Mouse (Mus musculus) testis, postnatal 10 days (tissue): Measurements from ENCODE around the gene Ankrd65.

ENCODE experiments used
- DNase-seq: peaks from one replicate; pipeline ENCODE4 v3.0.0; 2021; ENCODE audit warnings: low spot score

The Ankrd65 gene

GRCm38 (mm10) chr4:155812665-155813181 is 22.5 kb downstream of the Ankrd65 start:
- DNase-seq: peak; percentile 70

GRCm38 (mm10) chr4:155817533-155817932 is 27.3 kb downstream of the Ankrd65 start:
- DNase-seq: no peak

GRCm38 (mm10) chr4:155821025-155821424 is 30.8 kb downstream of the Ankrd65 start:
- DNase-seq: no peak

- DNase-seq: no peak
These were observed 33.2 kb downstream of the Ankrd65 start for GRCm38 (mm10) chr4:155823443-155823842.

- DNase-seq: no peak
These were observed 39.6 kb downstream of the Ankrd65 start for GRCm38 (mm10) chr4:155829866-155830265.

GRCm38 (mm10) chr4:155830596-155830995 is 40.4 kb downstream of the Ankrd65 start:
- DNase-seq: no peak

- DNase-seq: peak; percentile 98
These were observed 41.0 kb downstream of the Ankrd65 start, which contains the start of gene Aurkaip1 for GRCm38 (mm10) chr4:155831205-155831766. Gene Aurkaip1, plus strand, starts transcription at chr4:155831272.

GRCm38 (mm10) chr4:155831831-155832230 is 41.6 kb downstream of the Ankrd65 start:
- DNase-seq: peak; percentile 62

- peak; percentile 45 for DNase-seq
These were observed 42.1 kb downstream of the Ankrd65 start for GRCm38 (mm10) chr4:155832321-155832720.

GRCm38 (mm10) chr4:155833234-155833633 is 43.0 kb downstream of the Ankrd65 start:
- peak; percentile 38 for DNase-seq

- DNase-seq: peak; percentile 88
These were observed 43.6 kb downstream of the Ankrd65 start for GRCm38 (mm10) chr4:155833836-155834235.

GRCm38 (mm10) chr4:155837404-155838010 is 47.3 kb downstream of the Ankrd65 start:
- DNase-seq: peak; percentile 46

- DNase-seq: peak; percentile 58
These were observed 48.2 kb downstream of the Ankrd65 start for GRCm38 (mm10) chr4:155838187-155839153.

GRCm38 (mm10) chr4:155839483-155839910 is 49.3 kb downstream of the Ankrd65 start, which contains the start of gene Mxra8:
Gene Mxra8, plus strand, starts transcription at chr4:155839680.
- DNase-seq: peak; percentile 86

GRCm38 (mm10) chr4:155840076-155841002 is 50.1 kb downstream of the Ankrd65 start:
- no peak for DNase-seq

GRCm38 (mm10) chr4:155841003-155841454 is 50.8 kb downstream of the Ankrd65 start:
- DNase-seq: peak; percentile 74

- peak; percentile 47 for DNase-seq
These were observed 51.5 kb downstream of the Ankrd65 start for GRCm38 (mm10) chr4:155841651-155842270.

GRCm38 (mm10) chr4:155843231-155843630 is 53.0 kb downstream of the Ankrd65 start:
- DNase-seq: no peak

- peak; percentile 99 for DNase-seq
These were observed 56.8 kb downstream of the Ankrd65 start, which contains the start of gene Dvl1 for GRCm38 (mm10) chr4:155846871-155847578. Gene Dvl1, plus strand, starts transcription at chr4:155847402.
